Mouse (Mus musculus) liver, postnatal 0 days (tissue): Measurements from ENCODE around the gene Tshb.

Experiments
- CTCF ChIP-seq: sonication (generic); IDR thresholded peaks from 2 replicates; pipeline ENCODE4 v1.5.1; 2016; ENCODE audit warnings: antibody characterized with exemption, low read depth
- EP300 ChIP-seq: IDR thresholded peaks from 2 replicates; pipeline ENCODE4 v1.6.1; 2016; ENCODE audit warnings: antibody characterized with exemption, low read depth, mild to moderate bottlenecking

DNA sequence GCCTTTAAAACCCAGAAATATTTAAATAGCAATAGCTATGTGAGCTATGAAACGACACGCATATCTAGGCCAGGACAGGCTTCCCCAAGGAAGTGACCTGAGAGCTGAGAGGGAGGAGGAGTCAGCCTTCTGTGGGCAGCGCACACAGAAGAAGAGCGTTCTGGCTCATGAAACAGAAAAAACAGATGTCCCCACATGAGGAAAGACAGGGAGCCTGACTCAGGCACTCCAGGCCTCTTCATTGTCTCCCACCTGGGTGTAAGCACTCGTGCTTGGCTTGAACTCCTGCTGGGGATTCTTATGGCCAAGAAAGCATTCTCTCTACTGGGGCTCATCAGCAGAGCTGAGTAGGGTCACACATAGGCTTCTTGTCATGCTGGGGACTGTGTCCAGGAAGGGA is 37.9 kb downstream of the Tshb start:
- TF ChIP-seq EP300 (no peak), CTCF (no peak)
